Mouse (Mus musculus): ENCODE measurements around the gene Olfr1364.

The Olfr1364 gene

DNA sequence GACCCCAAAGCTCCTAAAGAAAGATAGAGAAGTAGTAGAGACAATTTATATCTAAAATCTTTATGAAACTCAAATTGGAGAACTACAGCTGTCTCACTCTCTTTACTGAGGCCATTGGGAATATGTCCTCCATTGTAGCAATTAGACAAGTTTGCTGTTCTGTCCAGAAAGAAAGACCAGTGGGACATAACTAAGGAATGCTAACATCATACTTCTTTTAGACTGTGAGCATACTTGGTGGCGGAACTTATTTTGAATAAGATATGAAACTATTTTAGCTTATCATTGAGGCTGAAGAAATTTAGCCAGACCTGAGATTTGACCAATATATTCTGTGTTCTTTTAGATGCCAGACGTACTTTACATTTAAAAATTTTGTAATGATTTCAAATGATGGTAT lies at the start of gene Olfr1364:
Olfr1364 (minus strand) TSS at position 101 of the 400 bp plus-strand sequence.
- no peak for DNase-seq (ENCODE audit: low spot score)

DNA sequence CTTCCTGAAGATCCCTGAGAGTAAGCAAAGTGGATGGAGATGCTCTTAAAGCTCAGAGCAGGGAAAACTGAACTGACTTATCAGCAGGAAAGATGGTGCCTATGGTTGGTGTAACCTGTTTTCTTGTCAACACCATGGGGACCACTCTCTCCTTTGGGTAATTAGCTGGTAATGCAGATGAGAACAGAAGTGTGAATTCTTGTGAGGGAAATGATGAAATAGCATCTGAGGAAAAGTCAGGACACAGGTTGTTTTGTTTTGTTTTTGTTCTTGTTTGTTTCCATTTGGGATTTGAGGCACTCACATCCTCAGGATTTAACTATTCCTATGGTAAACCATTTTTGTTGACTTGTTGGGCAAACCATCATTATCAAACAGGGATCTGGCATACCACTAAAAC lies 32.4 kb upstream of the Olfr1364 start, which contains the start of gene Olfr1362:
Olfr1362 (minus strand) TSS at position 101 of the 400 bp plus-strand sequence.
- DNase-seq (ENCODE audit: low spot score), result no peak

DNA sequence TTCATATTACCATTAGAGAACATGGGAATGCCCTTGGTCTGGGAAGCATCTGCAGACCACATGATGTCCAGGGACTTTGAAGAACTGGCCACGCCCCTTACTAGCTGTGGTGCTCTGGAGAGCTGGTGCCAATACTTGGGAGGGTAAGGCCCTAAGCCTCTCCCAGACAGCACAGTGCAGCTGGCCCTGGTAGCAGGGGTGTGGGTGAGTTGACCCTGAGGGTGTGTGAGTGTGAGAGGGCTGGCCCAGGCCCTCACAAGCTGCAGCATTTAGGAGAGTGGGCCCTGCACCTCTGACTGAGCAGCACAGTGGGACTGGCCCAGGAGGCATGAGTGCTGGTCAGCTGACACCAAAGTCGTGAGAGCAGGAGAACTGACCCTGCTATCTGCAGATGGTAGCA lies 10.1 kb upstream of the Olfr1364 start:
- DNase-seq (ENCODE audit: low spot score), result no peak

DNA sequence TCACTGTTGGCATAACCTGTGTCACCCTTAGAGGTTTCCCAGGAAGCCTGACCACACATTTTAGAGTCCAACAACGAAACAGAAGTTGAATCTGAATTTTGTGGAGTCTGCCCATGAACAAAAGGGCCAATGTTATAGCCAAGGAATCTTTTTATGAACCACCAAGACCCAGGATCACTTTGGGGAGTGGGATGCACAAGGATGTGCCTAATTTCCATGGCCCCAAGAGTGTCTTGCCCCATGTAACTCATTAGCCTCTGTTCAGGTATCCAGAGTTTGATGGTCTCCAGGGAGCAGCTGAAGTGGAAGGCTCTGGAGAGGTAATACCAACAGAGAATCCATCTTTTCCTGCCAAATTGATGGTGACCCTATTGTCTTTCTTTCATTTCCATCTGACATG lies 21.8 kb downstream of the Olfr1364 start, which contains the start of gene Olfr1535:
Olfr1535 (minus strand) TSS at position 101 of the 400 bp plus-strand sequence.
- no peak for DNase-seq (ENCODE audit: low spot score)

DNA sequence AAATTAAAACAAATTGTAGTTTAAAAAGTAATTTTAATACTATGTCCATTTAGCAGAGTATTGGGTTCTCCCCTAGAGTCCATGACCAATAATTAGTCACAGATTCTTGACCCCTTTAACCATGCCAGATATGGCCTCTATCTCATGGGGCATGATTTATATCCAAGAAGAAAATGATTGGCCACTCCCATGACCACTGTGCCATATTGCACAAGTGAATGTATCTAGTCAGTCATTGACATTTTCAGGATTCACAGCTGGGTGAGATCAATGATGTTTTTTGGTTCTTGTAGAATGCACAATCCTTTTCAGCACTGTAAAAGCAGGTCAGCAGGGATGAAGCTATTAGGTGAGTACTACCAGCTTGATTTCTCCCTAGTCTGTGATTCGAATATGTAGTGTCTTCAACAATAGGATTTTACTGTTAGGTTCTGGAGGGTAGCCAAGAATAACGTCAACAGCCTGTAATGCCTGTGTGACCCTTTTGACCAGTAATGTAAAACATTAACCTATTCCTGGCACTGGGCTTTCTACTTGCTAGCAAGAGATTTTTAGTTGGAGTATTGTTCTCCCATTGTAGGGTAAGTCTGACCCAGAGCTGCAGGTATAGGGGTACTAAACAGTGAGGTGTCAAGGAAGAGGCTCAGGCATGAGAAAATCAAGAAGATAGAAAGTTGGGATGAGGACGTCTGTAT lies 31.0 kb downstream of the Olfr1364 start:
- no peak for DNase-seq (ENCODE audit: low spot score)

DNA sequence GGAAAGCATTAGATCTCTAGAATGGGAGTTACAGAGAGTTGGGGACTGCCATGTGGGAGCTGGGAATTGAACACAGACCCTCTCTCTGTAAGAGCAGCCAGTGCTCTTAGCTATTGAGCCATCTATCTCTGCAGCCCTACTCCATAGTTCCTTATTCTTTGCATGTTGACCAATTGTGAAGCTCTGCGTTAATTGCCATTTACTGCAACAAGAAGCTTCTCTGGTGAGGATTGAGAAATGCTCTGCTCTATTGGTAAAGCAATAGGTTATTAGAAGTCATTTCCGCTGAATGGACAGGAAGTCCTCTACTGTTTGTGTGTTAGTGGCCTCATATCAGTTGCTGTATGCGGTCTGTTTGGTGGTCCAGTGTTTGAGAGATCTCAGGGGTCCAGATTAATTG lies 32.1 kb downstream of the Olfr1364 start:
- DNase-seq (ENCODE audit: low spot score), result no peak

DNA sequence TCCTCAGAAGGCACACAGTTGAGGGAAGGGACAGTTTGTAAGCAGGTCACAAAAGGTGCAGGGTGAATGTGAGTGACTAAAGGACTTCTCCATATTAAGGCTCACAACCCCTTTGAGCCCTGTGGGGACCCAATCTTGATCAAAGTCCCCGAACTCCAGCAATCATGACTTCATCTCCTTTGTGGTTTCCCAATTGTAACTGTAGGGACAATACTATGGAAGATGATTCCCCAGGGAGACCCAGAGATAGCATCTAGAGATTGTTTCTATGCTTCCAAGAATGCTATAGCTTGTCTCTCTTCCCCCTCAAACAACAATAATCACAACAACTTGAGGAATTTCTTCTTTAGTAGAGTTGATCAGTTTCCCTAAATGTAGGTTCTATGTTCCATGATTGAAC lies 38.9 kb downstream of the Olfr1364 start, which contains the start of gene Olfr1366:
Olfr1366 (minus strand) TSS at position 101 of the 400 bp plus-strand sequence.
- DNase-seq (ENCODE audit: low spot score), result no peak

DNA sequence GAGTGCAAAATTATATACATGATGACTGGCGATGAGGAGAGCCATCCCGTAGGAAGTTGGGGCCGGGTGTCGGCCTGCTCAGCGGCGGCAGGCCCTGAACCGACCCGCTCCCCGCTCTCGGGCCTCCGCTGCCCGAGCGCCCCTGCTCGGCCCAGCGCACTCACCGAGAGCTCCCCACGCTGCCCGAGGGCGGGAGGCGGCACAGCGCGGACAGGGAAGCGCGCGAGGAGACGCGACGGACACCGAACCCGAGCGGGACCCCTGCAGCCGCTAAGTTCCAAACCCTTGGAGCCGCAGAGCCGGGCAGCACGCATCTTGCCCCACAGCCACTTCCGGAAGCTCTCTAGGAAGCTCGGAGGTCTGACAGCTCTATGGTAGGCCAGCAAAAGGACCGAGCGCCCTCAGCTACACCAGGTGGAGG lies 50.8 kb downstream of the Olfr1364 start, which contains the start of gene Zkscan8:
Zkscan8 (minus strand) TSS at position 340 of the 421 bp plus-strand sequence.
- DNase-seq (ENCODE audit: low spot score), result peak; percentile 85

DNA sequence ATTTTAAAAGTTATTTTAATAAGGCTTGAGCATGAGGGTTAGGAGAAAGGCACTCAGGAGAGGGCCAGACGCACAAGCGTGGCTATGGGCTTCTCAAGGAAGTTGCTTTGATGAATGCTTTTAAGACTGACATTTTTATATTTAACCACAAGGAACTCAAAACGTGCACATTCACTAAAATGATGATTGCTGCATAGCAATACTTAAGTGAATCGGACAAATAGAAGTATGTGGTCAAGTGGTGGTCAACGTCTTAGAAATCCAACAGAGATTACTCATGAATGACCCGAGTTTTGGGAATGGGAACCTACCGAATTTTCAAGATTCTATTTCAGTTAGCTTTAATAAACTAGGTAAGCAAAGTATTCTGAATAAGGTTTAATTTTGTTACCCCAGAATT lies 51.4 kb downstream of the Olfr1364 start:
- no peak for DNase-seq (ENCODE audit: low spot score)

All from MN1 (cell line).